Mouse (Mus musculus): Measurements from ENCODE around the gene Gpi1.
"Not testable (repeated sequence)": the region's sequence is repeated elsewhere in the genome, so short reads cannot be mapped to it uniquely, and the experiment has no call there.

The Gpi1 gene

DNA sequence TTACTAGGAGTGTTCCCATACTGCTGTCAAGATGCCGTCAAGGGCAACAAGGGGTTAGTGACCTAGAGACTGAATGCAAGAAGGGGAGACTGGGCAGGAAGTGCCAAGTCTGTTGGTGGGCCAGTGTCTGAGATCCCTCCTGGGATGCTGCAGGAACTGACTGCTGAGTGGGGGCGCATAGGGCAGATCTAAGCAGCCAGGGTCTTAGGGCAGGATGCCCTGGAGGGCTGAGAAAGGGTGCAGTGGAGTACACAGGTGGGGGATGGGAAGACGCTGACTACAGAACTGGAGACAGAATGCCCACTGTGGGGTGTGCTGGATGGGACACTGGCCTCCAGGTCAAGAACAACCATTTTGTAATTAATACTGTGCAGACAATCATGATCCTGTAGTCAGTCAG lies 46.3 kb downstream of the Gpi1 start:
- DNase-seq (ENCODE audit: low read depth): no peak

DNA sequence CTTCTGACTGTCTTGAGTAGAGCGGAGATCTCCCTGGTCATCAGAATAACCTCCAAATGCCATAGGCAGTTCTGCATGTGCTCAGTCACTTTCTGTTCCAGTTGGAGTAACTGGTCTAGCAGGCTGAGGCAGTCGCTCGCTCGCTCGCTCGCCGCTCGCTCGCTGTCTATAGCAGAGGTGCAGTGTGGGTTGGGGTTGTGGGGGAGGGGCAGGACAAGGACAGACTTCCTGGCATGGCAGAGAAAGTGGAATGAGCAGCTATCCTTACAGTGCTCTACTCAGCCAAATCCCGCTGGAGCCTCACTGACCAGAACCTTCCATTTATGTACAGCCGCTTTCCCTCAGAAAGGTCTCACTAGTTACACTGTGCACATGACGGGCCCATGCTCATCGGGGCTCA lies 46.8 kb downstream of the Gpi1 start:
- DNase-seq (ENCODE audit: low read depth): no peak

DNA sequence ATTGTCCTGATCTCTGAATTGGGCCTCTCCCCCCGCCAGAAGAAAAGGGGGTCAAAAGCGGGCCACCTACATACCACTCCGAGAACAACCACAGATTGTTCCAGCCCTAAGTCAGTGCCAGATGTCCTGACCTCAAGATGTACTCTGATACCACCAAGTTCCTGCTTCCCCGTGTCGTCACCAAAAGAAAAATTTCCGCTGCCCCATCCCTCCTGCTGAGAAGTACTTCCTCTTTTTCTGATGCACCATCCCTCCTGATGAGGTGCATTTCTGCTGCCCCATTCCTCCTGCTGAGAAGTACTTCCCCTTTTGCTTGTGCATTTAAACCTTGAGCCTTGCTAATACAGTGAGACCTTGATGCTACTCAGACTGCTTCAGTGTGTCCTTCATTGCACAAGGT lies 53.9 kb downstream of the Gpi1 start:
- not testable (repeated sequence) for DNase-seq (ENCODE audit: low read depth)

DNA sequence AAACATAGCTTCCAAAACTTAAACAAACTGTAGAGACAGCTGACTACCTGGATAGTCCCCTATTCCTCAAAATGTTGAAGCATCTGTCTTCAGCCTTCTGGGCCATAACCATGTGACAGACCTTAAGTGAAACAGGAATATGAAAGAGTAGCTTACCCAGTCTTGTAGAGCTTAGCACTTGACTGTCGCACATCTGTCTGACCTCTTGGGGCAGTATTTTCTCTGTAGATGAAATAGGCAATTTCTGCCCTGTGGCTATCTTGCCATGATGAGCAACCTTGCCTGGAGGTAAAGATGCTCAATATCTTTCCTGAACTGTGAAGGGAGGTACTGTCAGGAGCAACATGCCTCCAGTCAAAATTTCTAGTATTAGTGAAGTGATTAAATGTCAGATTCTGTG lies 57.9 kb downstream of the Gpi1 start:
- DNase-seq (ENCODE audit: low read depth): no peak

DNA sequence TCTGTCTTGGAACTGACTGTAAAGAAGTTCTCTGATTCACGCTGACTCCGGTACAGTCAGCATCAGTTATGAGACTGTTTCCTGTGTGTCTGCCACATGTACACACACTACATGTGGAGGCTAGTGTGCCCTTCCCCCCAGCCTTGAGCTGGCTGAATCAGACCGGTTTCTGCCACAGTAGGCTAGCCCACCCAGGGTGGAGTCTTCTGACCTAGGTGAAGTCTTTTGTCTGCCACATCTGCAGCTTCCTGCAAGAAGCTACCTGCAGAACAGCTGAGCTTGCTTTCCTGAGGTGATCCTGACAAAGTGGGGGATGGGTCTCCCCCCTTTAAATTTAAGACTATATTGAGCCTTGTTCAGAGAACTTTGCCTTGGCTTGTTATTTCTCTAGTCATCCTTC lies 60.7 kb downstream of the Gpi1 start, which contains the start of gene Uba2:
Gene Uba2, minus strand, starts transcription at position 146 of the 400 bp plus-strand sequence.
- DNase-seq (ENCODE audit: low read depth): no peak

DNA sequence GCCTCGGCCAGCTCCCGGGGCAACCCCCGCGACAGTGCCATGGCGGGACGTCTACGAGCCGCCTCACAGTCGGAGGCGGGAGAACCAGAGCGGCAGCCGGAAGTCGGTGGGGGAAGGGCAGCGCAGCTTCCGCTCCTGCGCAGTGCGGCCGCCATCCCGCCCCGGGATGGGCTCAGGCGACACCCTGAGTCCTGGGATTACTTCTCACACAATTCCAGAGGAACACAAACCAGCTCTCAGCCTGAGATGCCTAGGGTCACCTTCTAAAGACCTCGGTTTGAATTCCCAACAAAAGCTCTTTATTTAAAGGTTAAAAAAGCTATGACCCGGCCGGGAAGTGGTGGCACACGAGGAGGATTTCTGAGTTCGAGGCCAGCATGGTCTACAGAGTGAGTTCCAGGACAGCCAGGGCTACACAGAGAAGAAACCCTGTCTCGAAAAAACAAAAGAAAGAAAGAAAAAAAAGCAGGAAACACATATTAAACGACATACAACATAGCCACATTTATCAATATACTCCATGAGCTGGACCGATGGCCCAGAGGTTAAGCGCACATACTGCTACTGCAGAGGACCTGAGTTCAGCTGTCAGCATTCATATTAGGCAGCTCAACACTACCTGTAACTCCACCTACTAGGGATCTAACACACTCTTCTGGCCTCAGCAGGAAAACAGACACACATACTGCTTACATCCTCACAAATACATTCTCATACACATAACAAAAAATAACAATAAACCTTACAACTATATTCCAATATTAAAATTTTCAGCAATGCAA lies 61.5 kb downstream of the Gpi1 start:
- DNase-seq (ENCODE audit: low read depth): peak; percentile 60

DNA sequence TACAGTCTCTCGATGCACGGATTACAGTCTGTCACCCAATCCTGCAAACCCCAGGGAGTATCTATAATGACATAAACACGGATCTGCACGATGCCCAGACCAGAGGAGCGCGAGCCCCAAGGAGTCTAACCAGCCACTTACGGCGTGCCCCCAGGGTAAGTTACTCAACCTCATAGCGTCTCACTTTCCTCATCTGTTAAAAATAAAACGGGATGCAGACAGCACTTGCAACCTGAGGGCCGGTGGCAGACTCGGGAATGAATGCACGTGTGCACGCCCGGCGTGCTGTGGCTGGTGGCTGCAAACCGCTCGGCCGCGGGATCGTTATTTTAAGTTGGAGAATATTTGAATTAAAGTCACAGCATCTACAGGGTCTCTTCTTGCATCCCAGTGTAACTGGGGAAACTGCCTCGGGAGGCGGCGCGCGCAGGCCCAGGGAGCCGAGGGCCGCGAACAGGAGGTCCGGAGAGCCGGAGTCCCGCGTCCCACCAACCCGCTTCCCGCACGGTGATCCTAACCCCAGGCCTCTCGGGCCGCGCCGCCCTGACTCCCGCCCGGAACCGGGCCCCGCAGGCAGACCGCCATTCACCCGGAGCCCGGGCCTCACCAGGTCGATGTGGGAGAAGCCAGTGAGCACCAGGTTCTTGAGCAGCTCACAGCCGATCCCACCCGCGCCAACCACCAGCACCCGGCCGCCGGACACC lies 62.2 kb downstream of the Gpi1 start:
- DNase-seq (ENCODE audit: low read depth): no peak

DNA sequence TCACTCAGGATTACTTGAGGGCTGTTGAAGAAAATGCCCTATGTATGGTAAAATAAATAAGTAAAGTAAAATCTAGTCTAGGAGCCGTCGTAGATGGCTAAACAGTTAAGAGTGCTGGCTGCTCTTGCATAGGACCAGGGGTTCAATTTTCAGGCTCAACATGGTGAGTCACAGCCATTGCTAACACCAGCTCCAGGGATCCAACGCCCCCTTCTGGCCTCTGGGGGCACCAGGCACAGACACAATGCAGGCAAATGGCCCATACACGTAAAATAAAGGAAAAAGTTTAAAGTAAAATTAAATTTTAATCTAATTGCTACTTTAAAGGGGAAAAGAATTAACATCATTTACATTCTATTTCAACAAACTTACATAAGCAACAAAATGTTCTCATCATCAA lies 63.3 kb downstream of the Gpi1 start:
- peak; percentile 71 for DNase-seq (ENCODE audit: low read depth)

DNA sequence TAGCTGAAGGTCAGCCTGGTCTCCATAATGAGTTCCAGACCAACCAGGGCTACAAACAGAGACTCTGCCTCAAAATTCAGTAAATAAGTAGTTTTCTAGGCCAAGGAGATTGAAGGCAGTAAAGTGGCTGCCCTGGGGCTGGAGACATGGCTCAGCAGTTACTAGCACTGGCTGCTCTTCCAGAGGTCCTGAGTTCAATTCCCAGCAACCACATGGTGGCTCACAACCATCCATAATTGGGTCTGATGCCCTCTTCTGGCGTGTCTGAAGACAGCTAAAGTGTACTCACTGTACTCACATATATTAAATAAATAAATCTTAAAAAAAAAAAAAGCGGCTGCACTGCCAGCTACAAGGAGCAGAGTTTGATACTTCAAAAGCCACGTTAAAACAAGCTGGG lies 64.1 kb downstream of the Gpi1 start:
- no peak for DNase-seq (ENCODE audit: low read depth)

DNA sequence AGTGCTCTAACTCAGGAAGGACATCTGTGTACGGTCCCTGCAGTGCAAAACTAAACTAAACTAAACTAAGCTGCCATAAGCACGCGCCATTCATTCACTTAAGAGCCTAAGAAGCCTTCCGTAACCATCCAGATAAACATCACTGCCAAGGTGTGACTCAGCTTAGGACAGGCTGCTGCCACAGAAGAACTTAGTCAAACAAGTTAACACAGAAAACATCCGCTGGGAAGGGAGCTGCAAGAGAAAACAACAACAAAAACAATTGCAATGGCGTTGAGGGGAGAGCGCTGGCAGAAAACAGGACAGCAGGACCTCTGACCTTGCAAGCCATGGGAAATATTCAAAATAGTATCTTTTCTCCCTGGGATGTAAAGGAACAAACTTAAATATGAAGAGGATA lies 65.5 kb downstream of the Gpi1 start:
- DNase-seq (ENCODE audit: low read depth): no peak

DNA sequence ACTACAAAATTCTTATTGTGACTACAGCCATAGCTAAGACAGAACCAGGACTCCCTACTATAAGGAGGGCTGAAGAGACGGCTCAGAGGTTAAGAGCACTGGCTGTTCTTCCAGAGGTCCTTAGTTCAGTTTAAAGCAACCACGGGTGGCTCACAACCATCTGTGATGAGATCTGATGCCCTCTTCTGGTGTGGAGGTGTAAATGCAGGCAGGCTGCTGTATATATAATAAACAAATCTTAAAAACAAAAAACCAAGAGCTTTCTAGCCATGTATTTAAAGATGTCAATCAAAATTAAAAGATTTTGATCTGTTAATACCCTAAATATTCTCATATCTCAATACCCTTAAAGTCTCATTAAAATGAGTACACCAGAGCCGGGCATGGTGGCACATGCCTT lies 71.0 kb downstream of the Gpi1 start:
- no peak for DNase-seq (ENCODE audit: low read depth)

DNA sequence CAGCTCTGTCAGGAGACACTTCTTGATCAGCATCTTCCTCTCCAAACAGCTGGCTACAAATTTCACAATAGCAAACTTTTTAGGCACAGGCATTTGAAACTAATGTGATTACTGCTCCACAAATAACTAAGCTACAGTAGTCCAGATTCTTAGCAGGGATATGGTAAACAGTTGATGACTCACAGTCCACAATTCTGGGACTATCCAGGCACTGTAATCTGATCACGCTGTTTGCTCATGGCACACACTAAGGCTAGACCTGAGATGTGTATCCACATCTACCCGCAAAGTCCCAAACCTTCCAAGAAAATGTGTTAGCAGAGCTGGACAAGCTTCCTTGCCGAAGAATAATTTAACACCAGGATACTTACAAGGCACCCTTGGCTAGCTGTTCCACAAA lies 72.1 kb downstream of the Gpi1 start:
- no peak for DNase-seq (ENCODE audit: low read depth)
